Mouse (Mus musculus) inflammation-experienced regulatory T-cells, adult 6 months (primary cell): ENCODE results near the gene Ap5s1. TPM values are rescaled to one million over a fixed set of nuclear protein-coding genes. Genes with fewer than 3 reads are reported as not detected.

Experiments
- polyA plus RNA-seq, 3 experiments: library from polyadenylated mRNA; unstranded; fragments of 100-300 nt; shearing (Covaris generic); gene quantifications; one replicate each; pipeline ENCODE4 v1.2.1; 2017

Gene Ap5s1
- polyA plus RNA-seq, 3 experiments from 2014 or later = 13.4 to 25.1 (median 20.9) TPM

Other genes with a start within 250 kb of the Ap5s1 start
- under 1 TPM in 1 of 3 experiments, not detected in 2; 0.38 TPM for gene Gfra4, start 164.0 kb upstream of the Ap5s1 start, polyA plus RNA-seq
- under 1 TPM in 2 of 3 experiments, not detected in 1; 0.15 to 0.42 TPM for gene Adam33, start 143.3 kb upstream of the Ap5s1 start, polyA plus RNA-seq
- gene Siglec1, start 120.3 kb upstream of the Ap5s1 start, polyA plus RNA-seq = not detected
- under 1 TPM in 2 of 3 experiments, not detected in 1; 0.10 to 0.40 TPM for gene Hspa12b, start 79.8 kb upstream of the Ap5s1 start, polyA plus RNA-seq
- not detected for gene Gm11037, start 73.6 kb upstream of the Ap5s1 start, polyA plus RNA-seq
- gene 1700037H04Rik, start 47.0 kb upstream of the Ap5s1 start, polyA plus RNA-seq = 10 to 100 TPM; 36.5 to 54.8 (median 46.3) TPM
- 1 to 10 TPM; 2.4 to 3.1 (median 2.7) TPM for gene Cenpb, start 27.0 kb upstream of the Ap5s1 start, polyA plus RNA-seq
- gene Cdc25b, start 20.1 kb upstream of the Ap5s1 start, polyA plus RNA-seq = 100 to 1,000 TPM in 1 of 3 experiments, 10 to 100 TPM in 2; 55.5 to 163 (median 71.5) TPM
- under 1 TPM in 2 of 3 experiments, not detected in 1; 0.47 to 0.54 TPM for gene Spef1, start 19.8 kb upstream of the Ap5s1 start, polyA plus RNA-seq
- 10 to 100 TPM; 18.2 to 20.5 (median 18.8) TPM for gene Mavs, start 27.0 kb downstream of the Ap5s1 start, polyA plus RNA-seq
- gene Pank2, start 55.4 kb downstream of the Ap5s1 start, polyA plus RNA-seq = 10 to 100 TPM in 2 of 3 experiments, 1 to 10 TPM in 1; 9.9 to 12.1 (median 11.9) TPM
- gene Rnf24, start 145.8 kb downstream of the Ap5s1 start, polyA plus RNA-seq = under 1 TPM; 0.72 to 0.91 (median 0.75) TPM